Mouse (Mus musculus): ENCODE results near the gene Ddx25.
A peak's percentile ranks its signal among the peaks of the same experiment; 100 is the strongest.

Gene Ddx25

DNA sequence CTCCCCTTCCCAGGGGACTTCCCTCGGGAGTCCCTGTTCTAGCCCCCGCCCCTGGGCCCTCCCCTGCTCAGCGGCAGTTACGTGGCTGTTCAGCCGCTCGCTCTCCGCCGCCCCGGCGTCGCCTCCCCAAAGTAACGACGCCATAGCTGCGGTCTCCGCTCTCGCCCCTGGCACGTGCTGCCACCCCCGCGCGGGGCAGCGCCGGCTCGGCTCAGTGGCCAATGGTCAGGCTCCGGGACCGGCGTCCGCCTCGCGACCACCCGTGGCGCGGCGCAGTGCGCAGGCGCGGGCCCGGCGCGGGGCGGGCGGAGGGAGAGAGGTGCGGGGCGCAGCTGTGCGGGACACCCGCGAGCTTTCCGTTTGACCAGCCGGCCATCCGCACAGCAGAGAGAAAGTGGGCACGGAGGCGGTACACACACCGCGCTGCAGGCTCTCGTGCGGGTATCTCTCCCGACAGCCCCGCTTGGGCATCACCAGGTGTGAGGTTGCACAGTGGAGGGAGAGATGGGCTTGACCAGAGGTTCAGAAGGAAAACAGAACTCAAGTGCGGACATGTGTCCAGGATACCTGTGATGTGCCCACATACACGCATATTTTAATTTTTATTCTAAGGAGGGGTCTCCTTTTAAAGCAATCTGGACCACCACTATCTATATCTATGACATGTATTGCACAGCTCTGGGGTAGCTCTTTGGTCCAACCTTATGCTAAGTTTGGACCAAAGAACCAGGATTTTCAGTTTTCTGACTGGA lies at the start of gene Ddx25, which contains the start of gene Pus3:
TSS of gene Ddx25 (minus strand) at position 272 of the 752 bp plus-strand sequence.
TSS of gene Pus3 (plus strand) at position 339 of the 752 bp plus-strand sequence.
- DNase-seq (ENCODE audit: low read depth), result peak; percentile 66

DNA sequence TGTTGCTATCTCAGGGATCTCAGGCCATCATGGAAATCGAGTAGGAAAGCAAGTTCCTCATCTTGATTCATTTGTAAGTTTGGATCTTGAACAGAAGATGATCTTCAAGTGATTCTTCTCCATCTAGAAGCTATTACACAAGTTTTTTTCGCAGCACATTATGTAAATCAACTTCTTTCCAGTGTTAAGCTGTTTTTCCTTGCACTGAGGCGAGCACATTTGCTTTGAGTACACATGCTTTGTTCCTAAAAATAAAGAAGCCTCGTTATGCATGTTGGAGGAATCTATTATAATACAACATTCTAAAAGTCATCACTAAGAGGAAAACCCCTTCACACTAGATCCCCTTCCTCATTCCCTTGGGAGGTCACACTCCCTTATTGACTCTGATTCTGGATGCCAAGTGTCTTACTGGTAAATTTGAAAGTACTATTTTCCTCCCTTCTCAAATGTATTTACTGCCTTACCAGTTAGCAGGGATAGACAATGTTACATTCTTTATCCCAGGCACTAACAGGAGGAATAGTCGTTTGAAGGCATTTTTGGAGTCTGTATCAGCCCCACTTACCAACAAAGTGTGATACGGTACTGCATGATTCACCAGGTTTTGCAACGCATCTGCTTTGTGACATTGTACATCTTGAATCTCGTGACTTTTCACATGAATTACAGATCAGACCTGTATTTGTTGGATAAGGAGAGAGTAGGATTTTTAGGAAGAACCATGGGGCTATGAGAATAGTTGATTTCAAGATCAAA lies 49.5 kb upstream of the Ddx25 start:
- no peak for DNase-seq (ENCODE audit: low read depth)

DNA sequence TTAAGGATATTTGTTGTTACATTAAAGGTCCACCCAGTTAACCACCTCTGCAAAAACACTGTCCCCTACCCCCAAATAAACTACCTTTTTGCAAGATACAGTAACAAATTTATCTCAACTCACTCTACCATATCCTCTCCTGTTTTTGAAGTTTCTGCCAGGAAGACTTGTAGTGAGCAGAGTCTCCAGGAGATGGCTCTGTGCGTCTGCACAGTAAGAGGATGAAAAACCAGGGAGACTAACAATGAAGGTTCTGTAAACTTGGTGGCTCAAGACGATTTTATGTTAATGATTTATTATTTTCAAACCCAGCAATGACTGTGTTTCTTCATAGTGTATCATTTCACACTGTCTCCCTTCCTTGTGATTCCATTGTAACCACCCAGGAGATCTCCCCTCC lies 34.6 kb upstream of the Ddx25 start:
- peak; percentile 34 for DNase-seq (ENCODE audit: low read depth)

DNA sequence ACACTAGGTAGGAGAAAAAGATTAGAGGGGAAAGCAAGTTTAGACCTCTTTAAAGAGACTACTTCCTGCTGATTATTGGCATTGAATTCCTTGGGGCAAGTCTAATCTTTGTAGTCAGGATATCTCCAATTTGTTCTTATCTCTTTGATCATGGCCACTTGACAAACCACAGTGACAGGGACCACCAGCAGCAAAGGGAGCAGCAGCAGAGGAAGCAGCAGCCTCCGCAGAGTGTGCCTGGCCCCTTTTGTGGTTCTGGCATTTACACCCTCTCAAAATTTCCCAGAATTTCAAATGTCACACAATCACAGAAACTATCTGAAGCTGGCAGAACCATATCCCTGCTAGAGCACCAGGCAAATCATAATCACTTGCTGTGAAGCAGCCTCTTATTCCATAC lies 29.3 kb upstream of the Ddx25 start:
- no peak for DNase-seq (ENCODE audit: low read depth)

DNA sequence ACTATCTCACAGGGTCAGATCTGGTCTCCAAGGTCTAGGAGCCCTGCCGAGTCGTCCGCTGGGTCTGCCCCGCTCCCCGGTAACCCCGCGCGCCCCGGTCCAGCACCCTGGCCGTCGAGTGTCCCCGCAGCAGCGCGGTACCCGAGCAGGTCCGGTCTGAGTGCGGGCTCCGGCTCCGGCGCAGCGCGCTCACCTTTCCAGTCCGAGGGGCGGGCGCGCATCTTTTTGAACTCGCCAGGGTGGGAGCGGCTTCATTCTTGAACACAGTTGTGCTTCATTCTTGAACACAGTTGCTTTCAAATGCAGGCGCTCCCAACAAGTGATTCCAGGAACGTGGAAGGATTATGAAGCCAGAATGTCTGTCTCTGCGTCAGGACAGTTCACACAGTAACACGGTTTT lies 16.1 kb upstream of the Ddx25 start:
- DNase-seq (ENCODE audit: low read depth), result no peak

DNA sequence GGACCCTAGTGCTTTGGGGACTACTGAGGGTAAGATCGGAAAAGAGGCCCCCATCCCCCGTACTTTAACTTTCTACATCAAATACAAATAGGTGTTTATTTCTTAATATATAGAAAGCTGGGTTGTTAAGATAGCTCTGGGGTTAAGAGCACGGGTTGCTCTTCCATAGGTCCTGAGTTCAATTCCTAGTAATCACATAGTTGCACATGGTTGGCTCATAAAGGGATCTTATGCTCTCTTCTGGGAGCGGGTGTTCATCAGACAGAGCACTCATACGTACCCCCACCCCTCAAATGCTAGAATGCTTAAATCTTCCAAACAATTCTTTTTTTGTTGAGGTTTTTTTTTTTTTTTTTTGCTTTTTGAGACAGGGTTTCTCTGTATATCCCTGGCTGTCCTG lies 12.3 kb upstream of the Ddx25 start:
- DNase-seq (ENCODE audit: low read depth), result no peak

DNA sequence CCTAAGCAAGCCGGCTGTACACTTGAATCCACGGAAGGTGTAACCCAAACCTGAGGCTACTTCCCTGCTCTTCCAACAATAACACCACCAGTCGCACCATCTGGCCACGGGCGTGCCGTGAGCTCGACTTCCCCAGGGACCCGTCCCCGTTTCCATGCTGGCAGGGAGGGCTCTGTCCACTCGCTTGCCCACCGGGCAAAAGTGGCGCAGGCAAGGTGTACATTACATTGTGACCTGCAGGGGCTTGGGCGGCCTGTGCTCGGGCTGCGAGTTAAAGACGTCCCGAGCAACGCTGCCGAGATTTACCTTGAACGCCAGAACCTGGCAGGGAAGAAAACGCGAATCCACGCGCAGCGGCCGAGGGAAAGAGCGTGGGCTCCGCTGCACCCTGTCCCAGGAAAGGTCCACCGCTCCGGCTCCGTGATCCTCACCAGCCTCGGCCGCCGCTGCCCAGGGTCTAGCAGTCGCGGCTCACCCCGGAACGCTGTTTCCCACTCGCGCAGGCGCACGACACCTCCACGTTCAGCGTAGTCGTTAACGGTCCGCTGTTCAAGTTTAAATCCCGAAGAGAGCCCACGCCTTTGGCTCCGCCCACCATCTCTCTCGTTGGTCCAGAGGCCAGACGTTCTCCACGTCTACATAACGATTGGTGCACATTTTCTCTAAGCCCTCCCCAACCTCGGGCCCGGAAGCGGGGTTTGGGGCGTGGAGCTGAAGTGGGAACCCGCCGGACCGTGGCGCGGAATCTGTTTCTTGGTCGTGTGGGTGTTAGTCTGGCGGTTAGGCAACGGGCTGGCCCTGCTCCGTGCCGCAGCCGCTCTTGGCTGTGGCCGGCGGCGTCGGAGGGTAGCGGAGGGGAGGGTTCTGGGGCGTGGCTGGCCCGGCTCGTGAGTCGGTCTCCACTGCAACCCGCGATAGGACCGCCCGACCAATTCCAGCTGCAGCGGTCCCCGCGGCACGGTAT lies 11.5 kb upstream of the Ddx25 start, which contains the start of the genes Pate2 and Hyls1:
TSS of gene Pate2 (plus strand) at position 714 of the 964 bp plus-strand sequence.
TSS of gene Hyls1 (minus strand) at position 828 of the 964 bp plus-strand sequence.
- DNase-seq (ENCODE audit: low read depth), result peak; percentile 99

DNA sequence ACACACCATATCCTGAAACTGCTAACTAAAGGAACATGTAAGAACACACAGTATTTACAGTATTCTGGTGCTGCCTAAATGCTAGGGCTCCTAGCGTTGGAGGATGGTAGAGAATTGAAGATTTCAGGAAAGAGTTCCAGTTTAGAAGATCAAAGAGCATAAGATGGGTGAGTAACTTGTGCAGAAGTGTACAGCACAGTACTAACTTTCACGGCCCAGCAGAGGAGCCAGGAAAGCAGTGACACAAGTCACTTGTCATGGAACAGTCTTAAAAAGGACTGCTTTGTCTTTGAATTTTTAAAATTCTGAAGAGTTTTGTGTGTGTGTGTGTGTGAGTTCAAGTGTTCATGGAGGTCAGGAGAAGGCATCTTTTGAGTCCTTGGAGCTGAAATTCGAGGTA lies 9.7 kb upstream of the Ddx25 start:
- DNase-seq (ENCODE audit: low read depth), result no peak

DNA sequence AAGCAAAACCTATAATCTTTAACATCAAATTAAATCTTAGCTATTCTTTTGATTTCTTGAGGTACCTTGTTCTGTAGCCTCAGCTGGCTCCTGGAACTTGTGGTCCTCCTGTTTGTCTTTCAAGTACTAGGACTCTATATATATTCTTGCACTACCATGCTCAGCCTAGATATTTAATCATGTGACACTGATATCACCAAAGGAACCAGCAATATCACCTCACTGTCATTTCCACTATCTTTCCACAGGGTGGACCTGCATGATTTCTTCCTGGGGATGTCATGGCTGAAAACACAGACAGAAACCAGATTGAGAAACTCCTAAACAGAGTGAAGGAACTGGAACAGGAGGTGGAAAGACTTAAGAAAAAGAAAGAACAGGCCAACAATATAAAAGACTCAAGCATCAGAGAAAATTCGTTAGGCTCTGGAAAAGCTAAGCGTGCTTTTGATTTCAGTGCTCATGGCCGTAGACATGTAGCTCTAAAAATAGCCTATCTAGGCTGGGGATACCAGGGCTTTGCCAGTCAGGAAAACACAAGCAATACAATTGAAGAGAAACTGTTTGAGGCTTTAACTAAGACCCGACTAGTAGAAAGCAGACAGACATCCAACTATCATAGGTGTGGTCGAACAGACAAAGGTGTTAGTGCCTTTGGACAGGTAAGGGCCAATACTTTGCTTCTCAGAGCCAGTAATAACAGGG lies 6.4 kb upstream of the Ddx25 start:
- no peak for DNase-seq (ENCODE audit: low read depth)

DNA sequence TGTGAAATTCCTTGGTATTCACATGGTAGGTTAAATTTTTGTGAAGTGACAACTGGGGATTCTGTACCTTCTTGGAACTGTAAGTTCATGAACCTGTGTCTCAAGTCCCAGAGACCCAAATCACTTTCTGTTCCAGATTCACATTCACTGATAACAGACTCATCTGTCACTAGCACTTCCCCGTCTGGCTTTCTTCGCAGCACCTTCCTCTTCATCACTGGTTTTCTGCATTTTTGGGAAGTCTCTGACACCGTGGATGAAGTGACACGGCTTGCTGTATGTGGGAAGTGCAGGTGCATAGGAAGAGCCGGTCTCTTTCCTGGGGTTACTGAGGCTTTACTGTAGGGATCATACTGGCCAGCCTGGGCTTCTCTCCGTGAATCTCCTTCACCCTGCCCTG lies 3.3 kb upstream of the Ddx25 start:
- DNase-seq (ENCODE audit: low read depth), result no peak

DNA sequence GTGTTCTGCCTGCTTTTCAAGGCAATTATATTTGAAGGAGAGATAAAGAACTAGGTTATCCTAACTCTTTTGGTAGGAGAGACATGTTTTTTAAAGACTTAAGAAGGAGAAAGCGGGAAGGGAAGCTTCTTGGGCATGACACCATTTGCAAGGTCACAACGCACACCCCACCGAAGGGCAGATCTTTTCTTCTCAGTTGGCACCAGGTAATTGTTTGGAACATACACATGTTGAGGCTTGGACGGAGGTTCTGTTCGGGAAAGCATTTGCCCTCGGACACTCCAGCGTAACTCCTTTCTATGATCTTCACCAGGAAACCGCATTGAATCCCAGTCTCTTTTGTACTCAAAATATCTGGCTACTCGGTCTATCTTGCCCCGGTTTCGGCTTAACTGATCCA lies 2.7 kb upstream of the Ddx25 start:
- no peak for DNase-seq (ENCODE audit: low read depth)

DNA sequence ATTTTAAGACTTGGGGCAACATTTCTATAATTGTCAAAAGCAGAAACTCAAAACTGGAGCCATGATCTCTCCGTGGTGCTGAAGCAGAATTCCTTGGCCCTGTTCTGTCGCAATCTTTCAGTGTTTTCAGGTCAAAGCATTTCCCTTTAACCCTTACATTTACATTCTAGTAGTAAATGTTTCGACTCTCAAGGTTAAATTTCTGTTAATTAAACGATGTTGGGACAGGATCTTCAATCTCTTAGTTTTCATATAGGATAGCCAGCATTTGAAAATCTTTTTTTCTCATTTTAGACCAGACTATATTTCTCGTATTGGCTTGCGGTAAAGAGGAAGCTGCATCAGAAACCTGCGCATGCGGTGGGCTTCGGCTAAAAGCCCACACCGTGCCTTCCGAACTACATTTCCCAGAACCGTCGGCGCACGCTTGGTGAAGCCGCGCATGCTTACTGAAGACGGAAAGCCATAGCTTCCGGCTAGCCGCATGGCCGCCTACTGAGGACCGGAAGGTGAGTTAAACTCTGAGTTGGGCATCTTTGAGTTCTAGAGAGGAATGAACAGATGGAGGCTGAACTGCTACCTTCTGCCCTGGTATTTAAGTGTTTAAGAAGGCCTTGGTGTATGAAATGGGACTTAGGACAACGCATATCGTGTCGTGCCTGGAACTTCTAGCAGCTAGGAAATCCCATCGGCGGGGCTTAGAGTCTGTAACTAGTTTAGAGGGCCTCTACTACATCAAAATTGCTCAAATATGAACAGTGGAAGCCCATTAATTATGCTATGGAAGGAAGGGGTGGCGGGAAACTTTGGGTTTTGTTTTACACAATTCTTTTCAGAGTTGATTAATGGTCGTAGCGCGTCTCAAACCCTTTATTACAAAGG lies 922 bp upstream of the Ddx25 start:
- DNase-seq (ENCODE audit: low read depth), result peak; percentile 90

DNA sequence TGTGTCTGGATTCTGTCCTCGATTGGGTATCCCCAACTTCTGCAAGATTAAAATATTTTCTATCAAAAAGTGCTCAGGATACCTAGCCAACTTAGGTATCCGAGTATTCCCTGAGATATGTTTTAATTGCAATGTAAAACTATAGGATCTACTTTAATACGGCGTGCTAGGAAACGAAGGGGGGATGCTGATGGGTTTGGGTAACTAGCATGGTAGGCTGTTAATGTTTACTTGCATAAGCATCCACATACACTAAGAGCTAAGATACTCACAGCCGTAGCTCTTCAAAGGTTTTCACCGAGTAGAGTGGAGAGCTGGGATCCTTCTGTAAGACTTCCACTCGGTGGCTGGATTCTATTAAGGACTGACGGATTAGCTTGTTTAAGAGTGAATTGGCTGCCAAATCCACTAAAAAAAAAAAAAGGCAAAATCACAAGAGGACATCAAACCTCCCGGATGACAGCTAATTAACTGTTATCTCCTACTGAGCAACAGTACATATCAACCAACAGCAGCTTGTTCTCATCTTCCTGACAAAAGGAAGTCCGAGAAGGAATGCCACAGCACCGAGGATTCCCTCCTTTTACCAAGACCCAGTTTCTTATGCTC lies 1.7 kb downstream of the Ddx25 start:
- DNase-seq (ENCODE audit: low read depth), result no peak

DNA sequence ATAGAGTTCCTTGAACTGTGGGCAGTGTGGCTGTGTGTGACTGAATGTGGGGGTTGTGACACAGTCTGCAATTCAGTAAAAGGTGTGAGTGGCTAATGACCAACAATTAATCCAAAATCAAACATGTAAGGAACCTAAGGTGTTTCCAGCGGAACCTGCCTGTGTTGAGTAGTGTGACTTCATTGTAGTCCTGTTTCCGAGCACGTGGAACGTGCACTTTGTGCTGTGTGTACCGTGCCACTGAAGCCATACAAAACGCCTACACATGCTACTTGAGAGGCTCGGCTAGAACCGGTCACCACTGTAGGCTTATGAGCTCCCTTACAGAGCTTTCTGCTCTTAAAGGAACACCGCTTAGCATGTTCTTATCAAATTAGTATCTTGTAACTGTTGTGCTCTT lies 9.9 kb downstream of the Ddx25 start:
- no peak for DNase-seq (ENCODE audit: low read depth)

DNA sequence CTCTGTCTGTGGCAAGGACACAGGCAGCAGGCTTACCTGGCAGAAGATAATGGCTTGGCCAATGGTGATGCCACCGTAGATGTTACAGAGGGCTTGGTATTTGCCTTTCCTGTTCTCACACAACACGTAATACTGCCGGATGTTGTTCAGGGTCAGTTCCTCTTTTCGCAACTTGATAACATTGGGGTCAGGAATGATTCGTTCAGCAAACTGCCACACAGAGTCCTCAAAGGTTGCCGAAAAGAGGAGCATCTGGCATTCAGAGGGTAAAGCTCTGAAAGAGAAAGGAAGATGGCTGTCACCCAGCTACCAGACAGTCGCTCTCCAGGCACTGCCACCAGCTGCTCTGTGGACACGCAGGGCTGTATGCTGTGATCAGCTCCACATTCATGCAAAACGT lies 11.6 kb downstream of the Ddx25 start:
- DNase-seq (ENCODE audit: low read depth), result no peak

DNA sequence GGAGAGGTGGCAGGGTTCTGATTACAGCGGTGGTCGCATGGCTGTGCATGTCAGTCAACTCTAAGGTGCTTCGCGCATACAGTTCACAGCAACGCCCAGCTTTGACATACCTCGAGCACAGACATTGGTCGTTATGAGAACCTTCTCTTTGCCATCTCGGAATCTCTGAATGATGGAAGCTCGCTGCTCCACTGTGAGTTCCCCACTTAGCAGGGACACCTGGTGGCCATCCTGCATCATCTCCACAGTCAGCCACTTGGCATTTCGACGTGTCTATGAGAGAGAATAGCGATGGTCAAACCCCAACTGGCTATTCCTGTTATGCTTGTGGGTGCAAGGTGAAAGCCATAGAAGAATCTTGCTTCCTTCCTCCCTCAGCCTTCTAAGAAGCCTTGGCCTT lies 12.6 kb downstream of the Ddx25 start:
- no peak for DNase-seq (ENCODE audit: low read depth)

DNA sequence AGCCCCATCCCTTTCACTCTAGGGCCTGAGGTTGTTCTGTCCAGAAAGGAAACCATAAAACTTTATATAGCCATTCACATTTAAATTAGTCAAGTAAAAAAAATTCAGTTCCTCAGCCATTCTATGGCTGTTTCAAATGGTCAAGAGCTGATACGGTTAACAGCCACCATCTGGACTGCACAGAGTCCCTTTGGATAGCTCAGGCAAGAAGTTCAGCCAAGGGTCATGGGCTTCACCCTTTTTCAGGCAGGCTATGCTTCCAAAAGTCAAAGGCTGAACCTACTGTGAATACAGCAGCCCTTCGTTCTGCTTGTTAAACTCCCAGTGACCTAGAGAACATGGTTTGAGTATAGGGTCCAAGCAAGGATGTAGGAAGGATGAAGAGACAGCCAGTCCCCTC lies 13.7 kb downstream of the Ddx25 start:
- DNase-seq (ENCODE audit: low read depth), result no peak

DNA sequence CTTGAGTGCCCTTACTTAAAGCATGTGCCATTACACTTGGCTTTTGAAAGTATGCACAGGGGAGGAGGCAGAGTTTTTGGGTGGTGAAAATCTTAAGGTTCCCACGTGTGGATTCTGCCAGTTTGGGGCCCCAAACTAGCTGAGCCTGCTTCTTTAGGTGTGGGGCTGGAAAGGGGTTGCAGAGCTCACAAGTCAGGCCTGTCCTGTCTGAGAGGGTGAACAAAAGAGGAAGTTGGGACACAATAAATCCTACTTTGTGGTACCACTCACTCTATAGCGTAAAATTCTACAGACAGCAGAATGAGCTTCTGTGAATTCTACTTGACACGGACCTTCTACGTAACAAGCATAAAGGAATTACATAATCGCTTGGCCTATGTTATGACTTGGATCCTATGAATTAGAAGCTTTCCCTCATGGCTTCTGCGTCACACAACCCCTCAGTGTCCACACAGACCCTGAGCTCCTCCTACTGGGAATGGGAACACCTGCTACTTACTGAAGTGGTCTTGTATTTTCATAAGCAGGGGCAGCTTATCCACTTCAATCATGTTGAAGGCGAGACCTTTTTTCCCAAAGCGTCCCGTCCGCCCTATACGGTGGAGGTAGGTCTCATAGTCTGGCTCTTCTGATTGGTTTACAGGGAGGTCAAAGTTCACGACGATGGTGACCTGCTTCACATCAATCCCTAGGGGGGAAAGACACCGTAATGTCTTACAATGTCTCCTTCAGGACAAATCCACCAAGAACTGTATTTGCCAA lies 15.0 kb downstream of the Ddx25 start:
- DNase-seq (ENCODE audit: low read depth), result no peak

DNA sequence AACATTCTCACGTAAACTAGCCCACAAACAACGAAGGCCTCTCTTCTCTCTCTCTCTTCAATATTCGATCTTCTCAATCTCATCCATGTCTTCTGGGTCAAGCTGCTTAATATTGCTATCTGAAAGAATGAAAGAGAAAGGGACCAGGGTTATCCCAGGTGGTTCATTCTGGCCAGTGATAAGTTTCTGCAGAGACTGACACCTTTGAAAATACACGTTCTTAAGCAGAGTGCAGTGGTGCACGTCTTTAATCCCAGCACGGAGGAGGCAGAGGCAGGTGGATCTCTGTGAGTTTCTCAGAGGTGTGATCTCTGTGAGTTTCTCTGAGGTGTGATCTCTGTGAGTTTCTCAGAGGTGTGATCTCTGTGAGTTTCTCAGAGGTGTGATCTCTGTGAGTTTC lies 16.4 kb downstream of the Ddx25 start:
- DNase-seq (ENCODE audit: low read depth), result no peak

All from induced T-regulatory cell, adult 2 months (primary cell).